Mouse (Mus musculus): ENCODE measurements at regions not wholly inside any gene's neighbourhood (a gene's known extent, or its start where the extent isn't known, plus 50 kb on each side); places are given as distances from the start of the nearest gene placed in this dataset.

DNA sequence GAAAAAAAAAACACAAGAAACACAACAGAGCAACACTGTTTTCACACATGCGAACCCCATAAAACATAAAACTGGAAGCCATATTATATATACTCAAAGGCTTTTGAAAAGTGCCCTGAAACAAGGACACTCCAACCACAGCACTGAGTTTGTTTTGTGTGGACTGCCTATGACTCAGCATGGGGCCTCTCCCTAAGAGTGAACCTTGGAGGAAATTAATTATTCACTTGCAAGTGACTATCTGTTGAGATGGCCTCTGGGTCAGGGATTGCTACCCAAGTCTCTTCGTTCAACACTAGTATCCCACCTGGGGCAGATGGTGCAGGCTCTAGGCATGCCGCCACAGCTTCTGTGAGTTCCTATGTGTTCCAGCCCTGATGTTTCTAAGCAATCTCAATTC lies 461.3 kb upstream of the Nr3c2 start:
- Histone ChIP-seq H3K9ac (no peak overlapping the region), H3K27ac (ENCODE audit: low read depth, low read length) (no peak overlapping the region), H3K4me3 (ENCODE audit: low read depth, low read length) (no peak overlapping the region), H3K27me3 (ENCODE audit: insufficient read depth, low read length) (no peaks in the 10 kb centered on the region), H3K4me1 (ENCODE audit: insufficient read depth) (no peaks in the 10 kb centered on the region), H3K4me2 (ENCODE audit: low read depth) (no peak overlapping the region), H3K36me3 (ENCODE audit: insufficient read depth) (no peaks in the 10 kb centered on the region), H3K9me3 (ENCODE audit: low read length) (no peaks in the 10 kb centered on the region)
- ATAC-seq (no peak), DNase-seq (no peak)
- WGBS: 84% methylated on average over 3 of the region's 3 CpGs
- no peak for TF ChIP-seq CTCF (IDR thresholded peaks at IDR 0.05; ENCODE audit: low read depth)

- no peak overlapping the region for H3K4me3 ChIP-seq (ENCODE audit: low read depth, low read length)
- H3K9ac ChIP-seq: no peak overlapping the region
- 72% methylated on average over 5 of the region's 5 CpGs for WGBS
- H3K27ac ChIP-seq (ENCODE audit: low read depth, low read length): no peak overlapping the region
- no peaks in the 10 kb centered on the region for H3K36me3 ChIP-seq (ENCODE audit: insufficient read depth)
- H3K27me3 ChIP-seq (ENCODE audit: insufficient read depth, low read length): no peaks in the 10 kb centered on the region
- H3K9me3 ChIP-seq (ENCODE audit: low read length): no peaks in the 10 kb centered on the region
- no peaks in the 10 kb centered on the region for H3K4me1 ChIP-seq (ENCODE audit: insufficient read depth)
- no peak for ATAC-seq
- no peak for DNase-seq
- H3K4me2 ChIP-seq (ENCODE audit: low read depth): no peak overlapping the region
- no peak for TF ChIP-seq CTCF (IDR thresholded peaks at IDR 0.05; ENCODE audit: low read depth)
Measured at GRCm38 (mm10) chr8:76474464-76475208, 424.6 kb upstream of the Nr3c2 start.

DNA sequence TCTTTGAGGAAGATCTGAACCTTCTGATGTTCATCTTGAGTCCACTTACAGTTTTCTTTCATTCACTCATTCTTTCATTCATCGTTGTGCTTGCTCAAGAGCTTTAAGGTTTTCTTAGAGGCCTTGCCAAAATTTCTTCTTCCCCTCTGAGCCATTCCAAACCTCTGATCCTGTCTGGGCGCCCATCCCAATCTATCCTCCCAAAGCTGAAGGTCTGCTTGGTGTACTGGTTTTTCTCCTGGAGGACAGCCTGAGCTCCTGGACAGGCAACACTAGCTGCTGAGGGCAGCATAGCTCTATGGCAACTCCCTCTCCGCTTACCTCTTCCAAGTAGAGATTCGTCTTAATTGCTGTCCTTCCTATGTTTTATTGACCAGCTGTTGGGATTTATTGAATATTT lies 420.3 kb upstream of the Nr3c2 start:
- H3K4me2 ChIP-seq (ENCODE audit: low read depth): no peak overlapping the region
- H3K36me3 ChIP-seq (ENCODE audit: insufficient read depth): no peaks in the 10 kb centered on the region
- no peaks in the 10 kb centered on the region for H3K9me3 ChIP-seq (ENCODE audit: low read length)
- no peak overlapping the region for H3K27ac ChIP-seq (ENCODE audit: low read depth, low read length)
- ATAC-seq: no peak
- H3K4me1 ChIP-seq (ENCODE audit: insufficient read depth): no peaks in the 10 kb centered on the region
- no peak for DNase-seq
- no peaks in the 10 kb centered on the region for H3K27me3 ChIP-seq (ENCODE audit: insufficient read depth, low read length)
- no peak overlapping the region for H3K9ac ChIP-seq
- no peak overlapping the region for H3K4me3 ChIP-seq (ENCODE audit: low read depth, low read length)
- WGBS: 89% methylated on average over 4 of the region's 4 CpGs
- TF ChIP-seq CTCF (IDR thresholded peaks at IDR 0.05; ENCODE audit: low read depth): no peak

- H3K4me3 ChIP-seq (ENCODE audit: low read depth, low read length): no peak overlapping the region
- H3K4me1 ChIP-seq (ENCODE audit: insufficient read depth): no peaks in the 10 kb centered on the region
- no peaks in the 10 kb centered on the region for H3K9me3 ChIP-seq (ENCODE audit: low read length)
- WGBS: 78% methylated on average over 1 of the region's 1 CpGs
- no peak for TF ChIP-seq CTCF (IDR thresholded peaks at IDR 0.05; ENCODE audit: low read depth)
- DNase-seq (no peak), ATAC-seq (no peak)
- H3K27me3 ChIP-seq (ENCODE audit: insufficient read depth, low read length): no peaks in the 10 kb centered on the region
- no peak overlapping the region for H3K27ac ChIP-seq (ENCODE audit: low read depth, low read length)
- H3K36me3 ChIP-seq (ENCODE audit: insufficient read depth): no peaks in the 10 kb centered on the region
- H3K9ac ChIP-seq: no peak overlapping the region
- H3K4me2 ChIP-seq (ENCODE audit: low read depth): no peak overlapping the region
Measured at GRCm38 (mm10) chr8:76503621-76504020, 395.6 kb upstream of the Nr3c2 start.

DNA sequence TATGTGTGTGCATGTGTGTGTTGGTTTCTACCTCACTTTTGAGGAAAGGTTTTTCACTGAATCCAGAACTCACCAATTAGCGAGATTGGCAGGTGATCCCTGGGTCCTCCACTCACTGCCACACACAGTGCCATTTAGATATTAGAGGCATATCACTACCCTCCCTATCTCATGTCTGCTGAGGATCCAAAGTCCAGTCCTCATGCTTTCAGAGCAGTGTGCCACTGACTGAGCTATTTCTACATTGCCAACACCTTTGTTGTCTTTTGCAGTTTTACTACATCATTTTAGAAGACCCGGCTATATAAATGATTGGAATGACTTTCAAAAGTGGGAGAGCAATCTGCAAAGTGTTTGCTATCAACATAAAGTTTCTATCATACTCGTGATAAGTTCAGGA lies 392.0 kb upstream of the Nr3c2 start:
- no peak overlapping the region for H3K4me3 ChIP-seq (ENCODE audit: low read depth, low read length)
- H3K9ac ChIP-seq: no peak overlapping the region
- no peaks in the 10 kb centered on the region for H3K36me3 ChIP-seq (ENCODE audit: insufficient read depth)
- no peaks in the 10 kb centered on the region for H3K27me3 ChIP-seq (ENCODE audit: insufficient read depth, low read length)
- H3K4me2 ChIP-seq (ENCODE audit: low read depth): no peak overlapping the region
- no peak overlapping the region for H3K27ac ChIP-seq (ENCODE audit: low read depth, low read length)
- no peak for TF ChIP-seq CTCF (IDR thresholded peaks at IDR 0.05; ENCODE audit: low read depth)
- 85% methylated on average over 3 of the region's 3 CpGs for WGBS
- ATAC-seq (no peak), DNase-seq (no peak)
- no peaks in the 10 kb centered on the region for H3K9me3 ChIP-seq (ENCODE audit: low read length)
- no peaks in the 10 kb centered on the region for H3K4me1 ChIP-seq (ENCODE audit: insufficient read depth)

DNA sequence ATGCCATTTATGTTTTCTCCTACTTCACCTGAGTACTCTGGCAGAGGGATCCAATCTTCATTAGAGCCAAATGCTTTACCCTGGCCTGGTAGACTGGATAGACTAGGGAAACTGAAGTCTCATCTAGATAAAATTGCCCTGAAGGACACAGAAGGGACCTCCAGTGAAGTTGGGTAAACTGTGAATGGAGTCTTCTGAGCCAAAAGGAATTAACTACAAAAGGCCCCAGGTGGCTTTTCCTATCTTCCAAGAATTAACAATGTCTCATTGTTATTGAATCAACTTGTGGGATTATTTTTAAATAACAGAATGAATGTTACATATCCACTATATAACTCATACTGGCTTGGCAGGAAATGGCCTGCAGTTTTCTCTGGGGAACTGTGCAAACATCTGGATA lies 390.0 kb upstream of the Nr3c2 start:
- ATAC-seq (no peak), DNase-seq (no peak)
- TF ChIP-seq CTCF (IDR thresholded peaks at IDR 0.05; ENCODE audit: low read depth): no peak
- Histone ChIP-seq H3K4me3 (ENCODE audit: low read depth, low read length) (no peak overlapping the region), H3K36me3 (ENCODE audit: insufficient read depth) (no peaks in the 10 kb centered on the region), H3K4me2 (ENCODE audit: low read depth) (no peak overlapping the region), H3K9ac (no peak overlapping the region), H3K4me1 (ENCODE audit: insufficient read depth) (no peaks in the 10 kb centered on the region), H3K9me3 (ENCODE audit: low read length) (no peaks in the 10 kb centered on the region), H3K27ac (ENCODE audit: low read depth, low read length) (no peak overlapping the region), H3K27me3 (ENCODE audit: insufficient read depth, low read length) (no peaks in the 10 kb centered on the region)

DNA sequence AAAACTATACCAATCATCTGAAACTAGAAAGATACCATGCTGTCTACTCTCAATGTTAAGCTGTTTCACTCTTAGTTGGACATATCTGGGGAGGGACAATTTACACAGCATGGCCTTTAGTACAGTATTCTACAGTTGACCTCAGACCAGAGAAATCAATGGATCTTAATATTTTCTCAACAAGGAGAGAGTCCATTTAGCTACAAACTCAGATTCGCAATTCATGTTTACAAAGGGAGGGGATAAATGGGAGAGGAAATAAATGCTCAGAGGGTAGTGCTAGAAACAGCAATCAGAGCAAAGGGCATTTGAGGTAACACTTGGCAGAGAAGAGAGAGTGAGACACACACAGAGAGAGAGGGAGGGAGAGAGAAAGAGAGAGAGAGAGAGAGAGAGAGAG lies 385.1 kb upstream of the Nr3c2 start:
- no peaks in the 10 kb centered on the region for H3K4me1 ChIP-seq (ENCODE audit: insufficient read depth)
- H3K27me3 ChIP-seq (ENCODE audit: insufficient read depth, low read length): no peaks in the 10 kb centered on the region
- H3K9ac ChIP-seq: no peak overlapping the region
- H3K9me3 ChIP-seq (ENCODE audit: low read length): no peaks in the 10 kb centered on the region
- DNase-seq (no peak), ATAC-seq (no peak)
- no peak overlapping the region for H3K4me2 ChIP-seq (ENCODE audit: low read depth)
- no peak for TF ChIP-seq CTCF (IDR thresholded peaks at IDR 0.05; ENCODE audit: low read depth)
- no peak overlapping the region for H3K27ac ChIP-seq (ENCODE audit: low read depth, low read length)
- no peaks in the 10 kb centered on the region for H3K36me3 ChIP-seq (ENCODE audit: insufficient read depth)
- WGBS: 73% methylated on average over 1 of the region's 1 CpGs
- H3K4me3 ChIP-seq (ENCODE audit: low read depth, low read length): no peak overlapping the region

Measured in forebrain, postnatal 0 days (tissue).